Mouse (Mus musculus) spleen, adult 18-20 months (tissue): ENCODE measurements at regions not wholly inside any gene's neighbourhood (a gene's known extent, or its start where the extent isn't known, plus 50 kb on each side); places are given as distances from the start of the nearest gene placed in this dataset.

Source experiments
- DNase-seq, 2 experiments: peaks; one replicate each; pipeline ENCODE4 v3.0.0; 2022; ENCODE audit warnings: mixed read lengths in 2 of 2

DNA sequence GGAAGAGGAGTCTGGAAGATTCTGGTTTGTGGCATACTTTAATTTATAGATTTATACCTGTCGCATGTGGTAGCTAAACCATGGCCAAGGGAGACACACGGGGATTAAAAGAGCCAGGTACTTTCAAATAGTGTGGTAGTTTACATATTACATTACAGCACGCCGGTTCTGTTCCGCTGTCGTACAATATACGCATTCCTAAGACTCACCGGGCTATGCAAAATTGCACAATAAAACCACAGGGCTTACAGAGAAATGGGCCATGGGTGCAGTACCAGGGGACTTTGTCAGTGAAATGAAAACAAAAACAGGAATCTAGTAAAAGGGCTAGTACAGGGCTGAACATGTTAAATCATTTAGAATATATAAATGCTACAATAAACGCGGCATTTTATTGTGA, 100.6 kb downstream of the Tmem30b start:
- DNase-seq: no peak

DNA sequence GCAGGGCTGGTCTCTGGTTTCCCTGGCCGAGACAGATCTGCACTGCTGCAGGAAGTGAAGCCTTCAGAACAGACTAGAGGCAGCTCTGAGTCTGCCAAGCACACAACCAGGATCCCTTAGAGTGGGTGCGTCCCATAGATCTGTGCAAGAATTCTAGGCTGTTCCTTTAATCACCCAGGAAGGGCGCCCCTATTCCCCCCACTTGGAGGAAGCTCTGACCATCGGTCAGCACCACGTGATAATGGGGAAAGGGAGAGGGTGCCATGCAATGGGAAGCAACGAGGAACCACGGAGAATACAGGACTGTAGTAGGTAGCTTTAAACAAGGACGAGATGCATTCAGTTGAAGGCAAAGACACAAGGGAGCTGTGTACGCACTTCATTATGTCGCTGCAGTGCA, 101.1 kb downstream of the Tmem30b start:
- no peak for DNase-seq

DNA sequence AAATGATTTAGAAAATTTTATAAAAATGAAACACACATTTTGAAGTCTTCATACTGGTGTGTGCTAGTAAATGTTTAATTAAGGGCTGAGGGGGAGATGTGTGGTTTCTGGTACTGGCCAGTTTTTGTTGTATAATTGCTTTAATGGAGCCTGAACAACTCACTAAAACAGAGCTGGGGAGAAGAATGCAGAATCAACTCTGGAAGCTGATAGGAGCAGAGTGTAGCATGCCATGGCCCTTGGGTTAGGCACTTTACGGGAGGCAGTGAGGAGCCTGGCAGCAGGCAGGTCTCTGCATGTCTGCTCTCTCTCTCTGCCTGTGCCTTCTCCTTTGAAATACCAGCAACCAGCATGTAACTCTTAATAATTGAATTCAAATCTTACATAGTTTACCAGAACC, 104.9 kb downstream of the Tmem30b start:
- no peak for DNase-seq

DNA sequence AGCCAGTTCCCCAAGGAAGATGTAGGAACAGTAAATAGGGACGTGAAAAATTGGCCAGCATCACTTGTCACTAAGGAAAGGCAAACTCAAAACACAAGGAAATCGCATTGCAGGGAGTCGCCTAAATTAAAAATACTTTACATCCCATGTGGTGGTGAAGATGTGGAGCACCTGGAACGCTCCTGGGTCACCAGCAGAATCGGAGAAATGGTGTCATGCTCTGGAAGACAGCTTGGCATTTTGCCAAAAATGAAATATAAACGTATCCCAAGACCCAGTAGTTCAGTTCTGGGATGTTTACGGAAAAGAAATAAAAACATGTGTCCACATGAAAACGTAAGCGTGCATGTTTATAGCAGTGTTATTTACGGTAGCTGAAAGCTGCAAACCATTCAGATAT, 111.5 kb downstream of the Tmem30b start:
- DNase-seq: no peak

GRCm38 (mm10) chr12:73432546-73432945, 113.6 kb downstream of the Tmem30b start:
- DNase-seq: no peak

DNA sequence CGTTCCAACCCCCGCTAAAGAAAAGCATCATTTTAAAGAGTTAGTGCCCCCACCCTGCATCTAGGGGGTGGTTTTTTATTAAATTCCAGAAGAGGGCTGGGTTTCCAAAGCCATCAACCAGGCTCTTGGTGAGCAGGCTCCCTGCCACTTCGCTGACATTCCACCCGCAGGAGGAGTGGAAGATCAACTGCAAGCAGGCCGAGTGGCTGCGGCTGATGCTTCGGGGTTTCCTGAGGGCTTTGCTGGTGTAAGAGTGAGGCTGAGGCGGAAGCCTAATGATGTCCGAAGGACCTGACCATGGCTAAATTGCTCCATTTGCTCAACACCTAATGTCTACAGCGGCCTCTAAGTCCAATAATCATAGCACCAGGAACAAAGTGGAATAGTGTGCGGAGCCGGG, 118.0 kb downstream of the Tmem30b start:
- DNase-seq: no peak

- no peak for DNase-seq
Measured at GRCm38 (mm10) chr12:73424814-73425213, 121.4 kb downstream of the Tmem30b start.

- DNase-seq: no peak
Measured at GRCm38 (mm10) chr12:73417101-73417500, 129.1 kb downstream of the Tmem30b start.

- no peak for DNase-seq
Measured at GRCm38 (mm10) chr12:73416367-73416897, 129.8 kb downstream of the Tmem30b start.

DNA sequence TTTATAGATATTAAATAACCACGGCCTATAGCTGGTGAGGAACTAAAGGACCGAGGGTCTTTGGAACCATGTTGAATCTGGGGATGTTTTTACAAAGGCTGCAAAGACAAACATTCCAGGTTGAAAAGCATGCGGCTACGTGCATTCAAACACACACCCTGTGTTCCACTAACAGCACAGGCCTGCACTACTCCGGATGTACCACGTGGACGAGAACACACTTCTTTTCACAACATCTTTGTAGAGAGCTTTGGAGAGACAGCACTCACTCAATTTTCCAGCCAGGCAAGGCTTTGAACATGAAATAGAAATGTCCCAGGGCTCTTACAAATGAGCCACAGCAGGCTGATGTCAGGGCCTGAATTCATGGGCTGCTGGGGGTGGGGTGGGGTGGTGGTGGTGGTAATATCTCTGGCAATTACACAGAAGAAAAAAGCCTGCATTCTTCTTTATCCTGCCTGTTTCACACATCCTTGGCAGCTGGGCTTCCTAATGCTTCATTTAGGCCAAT, 129.3 kb downstream of the Slc38a6 start:
- no peak for DNase-seq

DNA sequence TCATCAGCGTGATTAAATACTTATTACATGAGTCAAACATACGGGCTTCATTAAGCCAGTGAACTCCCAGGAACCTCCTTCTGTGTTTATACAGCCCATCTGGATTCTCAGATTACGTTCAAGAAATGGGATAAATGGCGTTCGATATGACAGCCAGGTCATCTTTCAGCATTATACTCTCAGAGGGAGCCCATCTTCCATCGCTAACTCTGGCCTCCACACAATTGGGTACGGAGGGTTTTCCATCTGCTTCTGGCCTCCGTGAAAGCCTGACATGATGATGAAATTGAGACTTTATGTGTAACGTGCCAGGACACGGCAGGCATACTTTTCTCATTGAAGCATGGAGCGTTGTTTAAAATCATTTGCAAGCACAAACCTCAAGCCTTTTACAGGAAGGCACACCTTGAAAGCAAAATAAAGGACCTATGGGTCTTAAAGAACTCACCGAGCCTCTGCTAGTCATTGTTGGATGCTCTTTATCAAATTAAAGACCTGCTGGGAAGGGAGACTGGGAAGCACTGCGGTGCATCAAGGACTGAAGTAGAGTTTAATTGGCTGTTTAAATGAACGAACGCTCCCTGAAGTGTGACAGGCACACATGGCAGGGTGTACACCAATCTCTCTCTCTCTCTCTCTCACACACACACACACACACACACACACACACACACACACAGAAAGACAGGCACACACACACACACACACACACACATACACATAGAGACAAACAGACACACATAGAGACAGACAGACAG, 127.0 kb downstream of the Slc38a6 start:
- no peak for DNase-seq

DNA sequence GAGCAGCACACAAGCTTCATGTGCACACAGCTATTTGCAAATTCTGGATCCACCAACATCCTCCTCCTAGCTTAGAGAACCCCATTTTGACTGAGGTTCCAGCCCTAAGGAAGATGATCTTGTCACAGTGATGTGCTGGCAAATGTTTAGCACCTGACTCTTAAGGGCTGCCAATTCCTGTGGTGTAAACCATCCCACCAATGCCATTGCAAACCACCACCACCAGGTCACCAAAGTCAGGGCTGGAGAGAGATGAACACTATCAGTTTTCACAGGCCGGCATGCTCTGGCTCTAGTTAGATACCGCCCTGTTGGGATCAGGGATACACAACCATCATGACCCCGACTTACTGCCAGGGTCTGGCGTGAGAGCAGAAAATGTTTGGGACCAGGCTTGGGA, 125.9 kb downstream of the Slc38a6 start:
- DNase-seq: no peak

- no peak for DNase-seq
Measured at GRCm38 (mm10) chr12:73410924-73411323, 124.3 kb downstream of the Slc38a6 start.

GRCm38 (mm10) chr12:73409481-73410085, 123.0 kb downstream of the Slc38a6 start:
- DNase-seq: no peak

- DNase-seq: no peak
Measured at GRCm38 (mm10) chr12:73408614-73409013, 122.0 kb downstream of the Slc38a6 start.

DNA sequence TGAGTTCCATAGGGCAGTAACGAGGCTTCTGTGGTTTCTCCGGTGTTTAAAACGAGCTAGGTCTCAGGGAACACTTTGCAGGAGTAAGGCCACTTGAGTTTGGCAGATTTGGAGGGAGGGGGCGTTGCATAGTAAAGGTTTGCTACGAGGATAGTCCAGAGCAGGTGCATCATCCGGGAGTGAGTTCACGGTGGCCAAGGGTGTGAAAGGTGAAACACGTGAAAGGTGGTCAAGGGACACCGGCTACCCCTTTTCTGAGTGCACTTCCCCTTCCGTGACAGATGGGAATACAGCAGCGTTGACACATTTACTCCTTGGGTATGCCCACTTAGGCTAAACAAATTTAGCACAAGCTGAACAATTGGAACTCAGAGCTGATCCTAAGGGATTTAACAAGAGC, 121.6 kb downstream of the Slc38a6 start:
- DNase-seq: no peak

GRCm38 (mm10) chr12:73406556-73407087, 120.0 kb downstream of the Slc38a6 start:
- no peak for DNase-seq

DNA sequence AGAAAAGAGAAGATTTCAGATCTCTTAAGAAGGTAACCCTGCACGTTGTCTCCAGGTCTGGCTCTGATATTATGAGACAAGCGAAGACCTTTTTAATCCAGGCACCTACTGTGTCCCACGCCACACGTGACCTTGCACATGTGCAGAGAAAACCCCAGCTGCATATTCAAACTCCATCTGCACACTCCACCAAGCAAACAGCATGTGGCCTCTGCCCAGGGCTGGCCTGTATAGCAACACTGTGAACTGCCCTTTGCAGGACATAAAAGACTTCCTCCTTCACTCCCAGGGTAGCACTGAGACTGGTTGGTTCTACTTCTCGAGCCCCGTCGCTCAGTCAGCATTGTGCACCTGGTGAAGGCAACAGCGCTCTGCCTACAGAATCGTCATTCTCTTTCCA, 119.0 kb downstream of the Slc38a6 start:
- no peak for DNase-seq

- DNase-seq: no peak
Measured at GRCm38 (mm10) chr12:73405106-73405505, 118.5 kb downstream of the Slc38a6 start.

- DNase-seq: no peak
Measured at GRCm38 (mm10) chr12:73403906-73404474, 117.4 kb downstream of the Slc38a6 start.
